In the genomic region with DNA sequence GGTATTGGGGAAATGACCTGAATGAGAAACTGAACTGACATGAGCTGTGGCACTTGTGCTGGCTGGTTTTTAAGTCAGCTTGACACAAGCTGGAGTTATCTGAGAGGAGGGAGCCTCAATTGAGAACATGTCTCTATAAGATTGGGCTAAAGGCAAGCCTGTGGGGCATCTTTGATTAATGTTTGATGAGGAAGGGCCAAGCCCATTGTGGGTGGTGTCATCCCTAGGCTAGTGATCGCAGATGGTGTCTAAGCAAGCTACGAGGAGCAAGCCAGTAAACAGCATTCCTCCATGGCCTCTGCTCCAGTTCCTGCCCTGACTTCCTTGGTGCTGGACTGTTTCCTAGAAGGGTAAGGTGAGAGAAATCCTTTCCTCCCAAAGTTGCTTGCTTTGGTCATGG, we compare ENCODE assay signal across 22 mouse cellular contexts. TPM values are rescaled to one million over a fixed set of nuclear protein-coding genes. Genes with fewer than 3 reads are reported as not detected.
DNase-seq lines count a peak whose midpoint lies in the region; ATAC-seq and TF ChIP-seq lines count a peak whose summit lies in the region.
"Had no signal": no experiment of that assay in that cellular context is flagged by ENCODE, and none has a peak within 500 bp of the region (broad histone marks: within the 10 kb centered on the region; RNA-seq: fewer than 3 reads in every experiment).

No protein-coding gene starts in this region.

- 50% methylated on average over 2 of the region's 2 CpGs for WGBS in liver, embryonic 15.5 days (ENCODE audit: insufficient replicate concordance)
- 100% methylated on average over 2 of the region's 2 CpGs for WGBS in cerebellum, adult 2 months
- WGBS in hindbrain, embryonic 11.5 days, result 96% methylated on average over 2 of the region's 2 CpGs

- H3K9me3 ChIP-seq in liver, embryonic 15.5 days (replicated peaks), result no peaks in the 10 kb centered on the region; the same call in 1 of the 2 replicates
- no peaks in the 10 kb centered on the region for H3K9me3 ChIP-seq in hindbrain, embryonic 11.5 days (ENCODE audit: control insufficient read depth, low read length)
- H3K9me3 ChIP-seq: forebrain, embryonic 13.5 days; hindbrain, embryonic 15.5 days; limb, embryonic 13.5 days; midbrain, embryonic 10.5 days; neural tube, embryonic 13.5 days had no signal

- no peak for TF ChIP-seq CTCF in cerebellum, adult 2 months (IDR thresholded peaks at IDR 0.05; ENCODE audit: borderline replicate concordance, insufficient read depth, low read depth, low read length)

- H3K4me3 ChIP-seq in liver, embryonic 15.5 days (replicated peaks), result peak overlapping the region; percentile 51
- no peak overlapping the region for H3K4me3 ChIP-seq in cerebellum, adult 2 months (replicated peaks; ENCODE audit: insufficient read depth, low read depth, low read length)
- no peak overlapping the region for H3K4me3 ChIP-seq in hindbrain, embryonic 11.5 days (ENCODE audit: low read depth, low read length)
- H3K4me3 ChIP-seq: forebrain, embryonic 13.5 days; gastrocnemius, adult 2 months; hindbrain, embryonic 15.5 days; limb, embryonic 13.5 days; midbrain, embryonic 10.5 days; myocyte; neural tube, embryonic 13.5 days had no signal

- peaks cover 41% of the 10 kb centered on the region for H3K4me1 ChIP-seq in liver, embryonic 15.5 days (replicated peaks)
- no peaks in the 10 kb centered on the region for H3K4me1 ChIP-seq in cerebellum, adult 2 months (ENCODE audit: control insufficient read depth, insufficient read depth, low read length)
- H3K4me1 ChIP-seq in hindbrain, embryonic 11.5 days (replicated peaks; ENCODE audit: control insufficient read depth, insufficient read depth, low read length), result no peaks in the 10 kb centered on the region
- H3K4me1 ChIP-seq: forebrain, embryonic 13.5 days; hindbrain, embryonic 15.5 days; limb, embryonic 13.5 days; midbrain, embryonic 10.5 days; neural tube, embryonic 13.5 days had no signal

- peak; percentile 78 for ATAC-seq in erythroid progenitor cell, adult 5-6 weeks (replicated peaks; ENCODE audit: low FRiP score, poor library complexity, severe bottlenecking)
- peak; percentile 82 for ATAC-seq in liver, embryonic 15.5 days (ENCODE audit: insufficient read depth)
- ATAC-seq in hindbrain, embryonic 11.5 days (ENCODE audit: low FRiP score), result no peak
- ATAC-seq: forebrain, embryonic 13.5 days; midbrain, embryonic 16.5 days had no signal

- no peaks in the 10 kb centered on the region for H3K27me3 ChIP-seq in liver, embryonic 15.5 days
- H3K27me3 ChIP-seq in cerebellum, adult 2 months (ENCODE audit: control insufficient read depth, insufficient read depth, low read length), result no peaks in the 10 kb centered on the region
- no peaks in the 10 kb centered on the region for H3K27me3 ChIP-seq in hindbrain, embryonic 11.5 days (ENCODE audit: control insufficient read depth, insufficient read depth, low read length)
- H3K27me3 ChIP-seq: forebrain, embryonic 13.5 days; hindbrain, embryonic 15.5 days; limb, embryonic 13.5 days; neural tube, embryonic 13.5 days had no signal

- peak overlapping the region; percentile 54 for H3K4me2 ChIP-seq in liver, embryonic 15.5 days
- no peak overlapping the region for H3K4me2 ChIP-seq in hindbrain, embryonic 11.5 days (replicated peaks; ENCODE audit: low read depth, low read length)
- H3K4me2 ChIP-seq: forebrain, embryonic 13.5 days; hindbrain, embryonic 15.5 days; limb, embryonic 13.5 days; lung, embryonic 14.5 days; neural tube, embryonic 13.5 days had no signal

- H3K36me3 ChIP-seq in liver, embryonic 15.5 days (replicated peaks), result peaks cover 37% of the 10 kb centered on the region
- H3K36me3 ChIP-seq in hindbrain, embryonic 11.5 days (ENCODE audit: control insufficient read depth, insufficient read depth, low read length), result no peaks in the 10 kb centered on the region
- H3K36me3 ChIP-seq: hindbrain, embryonic 15.5 days; limb, embryonic 13.5 days had no signal

- peak; percentile 46 for DNase-seq in spleen, adult 12 weeks (ENCODE audit: low spot score)
- DNase-seq in spleen, adult 18-20 months, result no peak
- no peak for DNase-seq in cerebellum, adult 2 months
- DNase-seq in hindbrain, embryonic 11.5 days (ENCODE audit: low spot score), result no peak
- no peak for DNase-seq in cerebellum, adult 9-11 months
- DNase-seq: cerebellum, postnatal 10 days; gastrocnemius, adult 2 months; heart, postnatal 4 days; kidney, adult 2 months; kidney, postnatal 36 days; lung, embryonic 14.5 days; lung, postnatal 4 days; retina, postnatal 1 day had no signal

- peak overlapping the region; percentile 96 for H3K27ac ChIP-seq in liver, embryonic 15.5 days (replicated peaks)
- H3K27ac ChIP-seq in cerebellum, adult 2 months (ENCODE audit: insufficient read depth, low read length), result no peak overlapping the region
- no peak overlapping the region for H3K27ac ChIP-seq in hindbrain, embryonic 11.5 days (ENCODE audit: low read depth, low read length)
- H3K27ac ChIP-seq: forebrain, embryonic 13.5 days; gastrocnemius, adult 2 months; hindbrain, embryonic 15.5 days; limb, embryonic 13.5 days; midbrain, embryonic 10.5 days; neural tube, embryonic 13.5 days had no signal

- no peak for TF ChIP-seq POLR2A in cerebellum, adult 2 months (IDR thresholded peaks at IDR 0.05; ENCODE audit: borderline replicate concordance, insufficient read depth, low read length)

- no peak overlapping the region for H3K9ac ChIP-seq in liver, embryonic 15.5 days
- H3K9ac ChIP-seq in hindbrain, embryonic 11.5 days (ENCODE audit: low read depth, low read length), result no peak overlapping the region
- H3K9ac ChIP-seq: forebrain, embryonic 13.5 days; hindbrain, embryonic 15.5 days; limb, embryonic 13.5 days; lung, embryonic 14.5 days; neural tube, embryonic 13.5 days had no signal

RNA-seq across cellular contexts. Expression of gene Hspbap1, which starts 38.7 kb away (rescaled TPM):
- total RNA-seq in erythroid progenitor cell, adult 5-6 weeks (2015; ENCODE audit: low replicate concordance), result 18.0 and 28.8 TPM in 2 replicates
- 12.9 and 24.9 TPM in 2 replicates for total RNA-seq in erythroid progenitor cell, adult 5-6 weeks (2017; ENCODE audit: low replicate concordance)
- polyA plus RNA-seq in liver, embryonic 15.5 days (2015; fragmentation: Nextera tagmentation; extraction: Ambion mirVana), result 16.1 and 18.7 TPM in 2 replicates
- 5.7 and 6.1 TPM in 2 replicates for polyA plus RNA-seq in cerebellum, adult 2 months (2012; rRNA removed)
- polyA plus RNA-seq in hindbrain, embryonic 11.5 days (2014; fragmentation: Nextera tagmentation; extraction: Ambion mirVana), result 24.7 and 25.2 TPM in 2 replicates

RNA-seq across cellular contexts. Expression of gene Dirc2, which starts 39.7 kb away (rescaled TPM):
- total RNA-seq in erythroid progenitor cell, adult 5-6 weeks (2015; ENCODE audit: low replicate concordance), result 4.6 and 9.4 TPM in 2 replicates
- 8.1 and 11.3 TPM in 2 replicates for total RNA-seq in erythroid progenitor cell, adult 5-6 weeks (2017; ENCODE audit: low replicate concordance)
- polyA plus RNA-seq in liver, embryonic 15.5 days (2015; fragmentation: Nextera tagmentation; extraction: Ambion mirVana), result 5.0 and 5.3 TPM in 2 replicates
- polyA plus RNA-seq in cerebellum, adult 2 months (2012; rRNA removed), result 56.8 and 57.3 TPM in 2 replicates
- polyA plus RNA-seq in hindbrain, embryonic 11.5 days (2014; fragmentation: Nextera tagmentation; extraction: Ambion mirVana), result 20.1 and 21.1 TPM in 2 replicates
